Mouse (Mus musculus) left cerebral cortex, adult 8-10 months (tissue): Measurements from ENCODE around the gene Tmem59l. TPM values are rescaled to one million over a fixed set of nuclear protein-coding genes. Genes with fewer than 3 reads are reported as not detected.

Source experiments
- DNase-seq, 2 experiments: peaks; one replicate each; pipeline ENCODE4 v3.0.0; 2022; ENCODE audit warnings: low spot score in 2 of 2
- total RNA-seq, 4 experiments: library from RNA; stranded (reverse); gene quantifications; 2 replicates each; pipeline ENCODE4 v1.2.4; 2022

Gene Tmem59l
- total RNA-seq, 4 experiments from 2014 or later, result 271 to 280 (median 273) TPM

DNA sequence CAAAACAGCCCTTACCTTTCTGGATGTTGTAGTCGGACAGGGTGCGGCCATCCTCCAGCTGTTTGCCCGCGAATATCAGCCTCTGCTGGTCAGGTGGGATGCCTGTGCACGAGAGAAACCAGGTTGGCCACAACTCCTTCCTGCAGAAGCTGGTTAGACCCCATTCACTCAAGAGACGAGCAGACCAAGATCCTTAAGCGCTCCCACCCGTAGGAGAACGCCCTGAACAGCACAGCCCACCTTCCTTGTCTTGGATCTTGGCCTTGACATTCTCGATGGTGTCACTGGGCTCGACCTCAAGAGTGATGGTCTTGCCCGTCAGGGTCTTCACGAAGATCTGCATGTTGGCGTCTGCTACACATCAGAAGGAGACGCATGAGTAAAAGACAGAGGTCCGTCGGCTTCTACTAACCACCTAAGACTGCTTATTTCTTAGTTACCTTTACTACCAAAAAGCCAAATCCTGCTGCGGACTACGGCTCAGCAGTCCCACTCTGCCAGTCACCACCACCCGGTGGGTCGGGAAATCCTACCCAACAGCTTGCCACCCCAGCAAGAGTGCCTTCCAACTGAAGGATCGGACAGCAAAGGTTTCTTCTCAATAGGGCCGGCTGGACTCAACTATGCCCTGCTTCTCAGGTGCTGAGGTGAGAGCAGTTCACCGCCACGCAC is 22.3 kb upstream of the Tmem59l start:
- DNase-seq, result no peak

DNA sequence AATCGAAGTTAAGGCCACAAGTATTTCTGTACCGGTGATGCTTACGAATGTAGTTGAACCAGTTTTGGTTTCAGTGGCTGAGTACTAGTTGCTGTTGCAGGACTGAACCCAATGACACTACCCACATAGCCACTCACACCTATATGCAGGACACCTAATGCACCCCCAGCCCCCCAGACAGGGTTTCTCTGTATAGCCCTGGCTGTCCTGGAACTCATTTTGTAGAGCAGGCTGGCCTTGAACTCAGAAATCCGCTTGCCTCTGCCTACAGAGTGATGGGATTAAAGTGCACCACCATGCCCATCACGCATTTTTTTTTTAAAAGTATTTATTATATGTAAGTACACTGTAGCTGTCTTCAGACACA is 19.9 kb upstream of the Tmem59l start:
- DNase-seq, result no peak

DNA sequence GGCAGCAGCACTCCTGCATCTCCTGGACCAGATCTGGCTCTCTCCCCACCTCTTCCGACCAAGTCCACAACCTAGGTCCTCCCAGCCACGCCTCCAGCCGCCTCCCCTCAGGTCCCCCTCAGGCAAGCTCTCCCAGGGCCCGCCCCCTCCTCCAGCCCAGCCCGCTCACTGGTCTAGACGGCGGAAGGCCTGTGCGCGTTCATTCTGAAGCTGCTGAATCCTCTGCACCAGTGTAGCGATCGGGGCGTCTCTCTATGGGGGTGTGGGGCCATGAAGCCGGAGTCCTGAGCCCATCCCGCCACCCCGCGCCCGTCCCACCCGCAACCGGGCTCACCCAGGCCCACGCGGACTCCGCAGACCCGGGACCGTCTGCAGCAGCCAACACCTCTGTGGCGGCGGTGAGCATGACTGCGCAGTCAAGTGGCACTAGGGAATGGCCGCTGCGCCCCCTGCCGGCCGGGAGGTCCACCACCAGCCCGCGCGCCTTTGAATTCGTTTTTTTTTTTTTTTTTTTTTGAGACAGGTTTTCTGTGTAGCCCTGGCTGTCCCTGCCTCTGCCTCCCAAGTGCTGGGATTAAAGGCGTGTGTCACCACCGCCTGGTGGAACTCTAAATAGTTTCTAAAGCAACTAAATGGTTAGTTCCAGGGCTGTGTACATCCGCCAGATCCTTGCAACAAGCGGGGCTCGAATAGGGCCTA is 19.3 kb upstream of the Tmem59l start, which contains the start of gene Rex1bd:
TSS of gene Rex1bd (minus strand) at position 425 of the 699 bp plus-strand sequence.
- peak; percentile 87 to 91 for DNase-seq

DNA sequence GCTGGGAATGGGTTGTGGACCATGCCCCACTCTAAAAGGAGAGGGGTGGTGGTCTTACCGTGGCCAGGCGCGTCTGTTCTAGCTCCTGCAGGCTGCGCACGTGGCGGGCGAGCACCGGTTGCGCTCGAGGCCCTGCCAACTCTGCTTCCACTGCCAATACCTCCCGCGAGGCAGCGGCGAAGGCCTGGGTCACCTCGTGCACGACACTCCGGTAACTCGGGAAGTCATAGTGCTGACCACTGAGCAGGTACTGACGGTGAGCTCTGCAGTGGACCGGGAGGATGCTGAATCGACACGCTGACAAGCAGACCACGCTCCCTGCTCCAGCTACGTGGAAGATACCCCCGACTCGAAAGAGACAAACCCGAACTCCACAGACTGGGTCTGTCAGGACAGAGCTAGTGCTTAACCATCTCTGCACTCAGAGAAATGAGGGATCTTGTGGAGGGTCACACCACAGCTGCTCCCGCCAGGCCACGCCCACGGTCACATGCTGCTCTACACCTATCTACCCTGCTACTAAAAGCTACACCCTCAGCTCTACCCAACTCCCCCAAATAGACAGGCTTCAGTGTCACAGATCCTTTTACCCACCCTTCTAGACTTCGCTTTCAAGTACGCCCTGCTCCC is 18.7 kb upstream of the Tmem59l start:
- DNase-seq, result peak in 1 of 2 experiments; percentile 56

DNA sequence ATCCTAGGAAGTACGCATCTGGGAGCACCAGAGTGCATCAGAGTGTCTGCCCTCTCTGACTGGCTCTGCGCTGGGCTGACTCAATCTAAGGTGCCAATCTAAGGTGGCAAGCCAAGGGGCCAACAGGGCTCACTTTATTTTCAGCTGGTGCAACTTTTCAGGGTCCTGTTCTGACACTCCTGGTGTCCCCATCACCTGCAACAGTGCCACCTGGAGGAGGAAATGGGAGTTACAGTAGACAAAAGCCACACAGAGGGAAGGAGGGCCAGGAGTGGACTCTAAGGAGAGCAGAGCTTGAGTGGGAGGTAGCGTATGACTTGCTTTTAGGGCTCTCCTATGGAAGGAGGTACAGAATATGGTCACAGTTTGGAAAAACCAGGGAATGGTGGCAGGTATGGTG is 17.7 kb upstream of the Tmem59l start:
- peak; percentile 58 to 61 for DNase-seq

DNA sequence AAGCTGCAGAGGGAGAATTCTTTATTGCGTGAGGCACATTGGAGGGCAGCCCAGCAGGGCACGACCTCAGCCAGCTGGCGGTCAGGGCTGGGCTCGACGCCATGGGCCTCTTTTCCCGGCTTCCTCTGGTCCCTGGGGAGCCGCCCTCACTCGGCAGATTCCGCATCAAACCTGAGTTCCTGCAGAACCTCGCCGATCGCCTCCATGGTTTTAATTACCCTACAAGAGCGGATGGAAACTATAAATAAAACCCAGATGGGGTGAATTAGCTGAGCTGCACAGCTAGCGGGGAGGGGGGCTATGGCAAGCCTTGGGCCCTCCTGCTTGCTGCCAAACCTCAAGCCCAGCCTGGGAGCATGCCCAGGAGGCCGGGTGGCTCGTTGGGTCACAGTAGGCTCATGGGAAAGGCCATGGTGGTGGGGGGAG is 17.1 kb upstream of the Tmem59l start:
- DNase-seq, result no peak

DNA sequence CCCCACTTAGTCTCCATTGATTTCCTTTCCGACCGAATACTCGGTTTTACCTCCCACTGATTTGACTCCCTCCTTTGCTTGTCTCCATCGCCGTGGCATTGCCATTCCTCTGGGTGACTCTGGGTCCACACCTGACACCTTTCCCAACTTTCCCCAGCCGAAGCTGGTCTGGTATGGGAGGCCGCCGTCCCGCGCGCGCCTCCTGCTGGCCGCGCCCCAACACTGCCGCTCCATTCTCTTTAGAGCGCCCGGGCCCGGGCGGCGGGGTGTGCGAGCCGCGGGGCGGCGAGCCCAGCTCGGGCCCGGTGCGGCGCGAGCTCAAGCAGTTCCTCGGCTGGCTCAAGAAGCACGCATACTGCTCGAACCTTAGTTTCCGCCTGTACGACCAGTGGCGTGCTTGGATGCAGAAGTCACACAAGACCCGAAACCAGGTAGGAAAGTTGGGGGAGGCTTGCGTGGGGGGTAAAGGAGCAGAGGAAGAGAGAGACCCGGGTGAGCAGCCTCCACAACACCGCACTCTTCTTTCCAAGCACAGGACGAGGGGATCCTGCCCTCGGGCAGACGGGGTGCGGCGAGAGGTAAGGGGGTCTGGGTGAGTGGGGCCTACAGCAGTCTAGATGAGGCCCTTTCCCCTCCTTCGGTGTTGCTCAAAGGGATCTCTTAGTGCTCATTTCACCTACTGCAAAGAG is 16.0 kb upstream of the Tmem59l start:
- no peak for DNase-seq

DNA sequence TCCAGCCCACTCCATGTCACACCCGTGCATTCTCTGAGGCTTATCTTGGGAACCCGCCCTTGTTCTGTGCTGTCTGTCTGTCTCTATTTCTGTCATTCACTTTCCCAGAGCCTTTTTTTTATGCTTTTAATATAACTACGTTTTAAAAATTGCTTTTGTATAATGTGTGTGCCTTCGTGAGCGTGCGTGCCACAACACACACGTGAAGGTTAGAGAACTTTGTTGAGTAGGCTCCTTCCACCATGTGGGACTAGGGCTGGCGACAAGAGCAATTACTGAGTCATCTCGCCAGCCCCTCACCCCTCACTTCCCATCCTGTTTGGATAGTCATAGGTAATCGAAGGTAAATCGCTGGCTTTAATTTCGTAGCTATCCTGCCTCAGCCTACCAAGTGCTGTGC is 15.4 kb upstream of the Tmem59l start:
- no peak for DNase-seq

DNA sequence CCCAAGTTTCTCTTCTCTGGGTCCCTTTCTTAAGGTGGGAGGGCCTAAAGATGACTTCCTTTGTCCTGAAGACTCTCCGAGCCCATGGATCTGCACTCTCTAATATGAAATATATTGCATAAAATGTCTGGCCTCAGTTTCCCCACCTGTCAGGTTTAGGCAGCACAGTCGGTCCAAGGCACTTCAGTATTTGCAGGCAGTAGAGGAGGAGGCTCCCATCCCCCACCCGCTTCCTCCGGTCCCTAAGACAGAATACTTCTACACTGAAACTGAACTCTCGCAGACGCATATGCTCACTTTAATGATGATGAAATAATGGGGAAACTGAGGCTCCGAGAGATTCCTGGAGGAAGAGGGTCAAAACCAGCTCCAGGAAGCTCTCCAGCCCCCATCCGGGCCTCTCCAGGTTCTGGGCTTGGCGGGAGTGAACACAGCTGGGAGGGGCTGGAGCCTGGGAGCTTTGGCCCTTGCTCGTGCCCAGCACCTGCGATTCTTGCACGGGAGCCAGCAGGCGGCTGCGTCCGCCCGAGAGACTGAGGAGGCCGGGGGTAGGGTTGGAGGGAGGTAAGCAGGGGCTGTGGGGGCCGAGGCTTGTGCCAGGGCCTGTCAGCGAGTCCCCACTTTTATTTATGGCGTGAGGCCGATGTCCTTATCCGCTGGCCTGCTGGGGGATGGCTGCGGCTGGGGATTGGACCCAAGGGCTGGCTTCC is 14.8 kb upstream of the Tmem59l start:
- no peak for DNase-seq

DNA sequence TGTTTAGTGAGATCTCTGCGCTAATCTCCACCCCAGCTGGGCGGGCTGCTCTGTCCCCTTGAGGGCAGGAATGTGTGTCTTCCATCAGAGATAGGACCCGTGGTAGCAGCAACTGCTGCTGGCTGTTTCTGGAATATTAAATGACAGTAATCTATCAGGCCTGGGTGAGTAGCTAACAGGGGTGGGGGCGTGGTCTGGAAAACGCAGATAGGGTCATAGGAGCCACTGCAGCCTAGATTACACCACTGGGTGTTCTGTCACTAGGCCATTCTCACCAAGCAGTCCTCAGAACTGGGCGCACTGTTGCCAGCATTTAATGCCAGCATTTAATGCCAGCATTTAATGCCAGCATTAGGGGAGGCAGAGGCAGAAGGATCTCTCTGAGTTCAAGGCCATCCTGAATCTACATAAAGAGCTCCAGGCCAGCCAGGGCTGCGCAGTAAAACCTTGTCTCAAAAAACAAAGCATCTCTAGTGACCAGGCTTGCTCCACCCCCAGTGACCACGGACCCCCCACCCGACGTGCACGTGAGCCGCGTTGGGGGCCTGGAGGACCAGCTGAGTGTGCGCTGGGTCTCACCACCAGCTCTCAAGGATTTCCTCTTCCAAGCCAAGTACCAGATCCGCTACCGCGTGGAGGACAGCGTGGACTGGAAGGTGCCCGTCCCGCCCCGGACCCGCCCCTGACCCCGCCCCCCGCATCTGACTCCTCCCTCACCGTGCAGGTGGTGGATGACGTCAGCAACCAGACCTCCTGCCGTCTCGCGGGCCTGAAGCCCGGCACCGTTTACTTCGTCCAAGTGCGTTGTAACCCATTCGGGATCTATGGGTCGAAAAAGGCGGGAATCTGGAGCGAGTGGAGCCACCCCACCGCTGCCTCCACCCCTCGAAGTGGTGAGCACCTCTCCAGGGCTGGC is 13.5 kb upstream of the Tmem59l start:
- no peak for DNase-seq

DNA sequence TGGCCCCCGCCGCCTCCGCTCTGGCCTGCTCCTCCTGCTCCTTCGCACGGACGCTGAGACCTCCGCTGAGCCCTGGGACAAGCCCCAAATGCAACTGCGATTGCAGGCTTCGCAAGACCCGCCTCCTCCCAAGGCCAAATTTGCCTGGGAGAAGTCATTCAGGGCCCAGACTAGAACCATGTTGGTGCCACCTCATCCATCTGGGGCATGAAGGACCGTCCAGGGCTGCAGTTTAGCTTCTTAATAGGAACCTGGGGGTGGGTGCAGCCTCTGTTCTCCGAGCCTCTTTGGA is 8.6 kb upstream of the Tmem59l start:
- no peak for DNase-seq

DNA sequence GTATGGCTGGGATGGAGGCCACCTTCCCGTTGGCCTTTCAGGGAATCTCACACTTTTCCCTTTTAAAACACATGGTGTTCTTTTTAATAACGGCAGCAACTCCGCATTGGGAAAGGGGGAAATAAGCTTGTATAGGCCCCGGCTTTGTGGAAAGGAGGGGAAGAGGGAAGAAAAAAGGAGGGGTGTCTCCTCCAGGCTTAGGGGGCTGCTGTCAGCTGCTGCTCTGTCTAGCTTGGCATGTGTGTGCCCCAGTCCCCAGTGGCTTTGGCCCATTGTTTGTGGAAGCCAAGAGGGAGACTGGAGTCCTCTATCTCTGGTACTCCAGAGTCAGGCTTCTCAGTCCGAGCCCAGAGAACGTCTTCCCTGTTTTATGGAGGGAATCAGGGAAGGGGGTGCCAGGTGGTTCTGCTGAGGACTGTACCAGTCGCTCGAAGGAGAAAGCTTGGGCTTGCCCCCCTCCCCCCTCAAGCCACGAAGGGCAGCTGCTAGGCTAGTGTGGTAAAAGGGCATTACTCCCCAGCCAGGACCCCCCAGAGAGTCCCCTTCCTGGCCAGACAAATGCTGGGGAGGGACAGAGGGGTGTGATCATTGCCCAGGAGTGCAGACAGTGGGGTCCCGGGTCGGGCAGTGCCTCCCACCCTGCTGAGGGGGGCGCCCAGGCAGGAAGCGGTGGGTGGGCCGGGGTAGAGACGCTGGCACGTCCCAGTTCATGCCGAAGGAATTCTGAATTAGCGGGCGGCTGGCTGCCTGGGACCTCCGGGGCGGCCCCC is 8.0 kb upstream of the Tmem59l start:
- DNase-seq, result no peak

DNA sequence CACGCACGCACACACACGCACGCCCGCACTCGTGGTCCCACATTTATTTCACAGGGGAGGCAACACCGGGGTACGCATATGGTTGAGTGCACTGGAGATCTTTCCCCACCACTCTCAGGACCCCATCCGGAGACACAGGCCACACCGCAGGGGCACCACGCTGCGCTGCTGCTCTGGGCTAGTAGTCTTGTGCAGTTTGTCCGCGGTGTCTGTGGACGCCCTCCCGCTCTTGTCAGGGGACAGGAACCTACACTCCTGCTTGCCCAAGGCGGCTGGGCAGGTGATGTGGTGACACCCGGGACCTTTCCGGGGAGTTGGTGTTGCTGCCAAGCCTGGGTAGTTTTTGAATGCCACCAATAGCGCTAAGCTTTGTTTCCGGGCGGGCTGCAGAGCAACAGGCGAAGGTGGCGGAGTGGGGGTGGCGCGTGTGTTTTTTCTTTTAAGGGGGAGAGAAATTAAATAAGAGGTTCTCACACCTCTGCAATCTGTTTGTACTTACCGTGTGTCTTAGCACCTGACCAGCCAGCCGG is 7.3 kb upstream of the Tmem59l start:
- DNase-seq, result no peak

DNA sequence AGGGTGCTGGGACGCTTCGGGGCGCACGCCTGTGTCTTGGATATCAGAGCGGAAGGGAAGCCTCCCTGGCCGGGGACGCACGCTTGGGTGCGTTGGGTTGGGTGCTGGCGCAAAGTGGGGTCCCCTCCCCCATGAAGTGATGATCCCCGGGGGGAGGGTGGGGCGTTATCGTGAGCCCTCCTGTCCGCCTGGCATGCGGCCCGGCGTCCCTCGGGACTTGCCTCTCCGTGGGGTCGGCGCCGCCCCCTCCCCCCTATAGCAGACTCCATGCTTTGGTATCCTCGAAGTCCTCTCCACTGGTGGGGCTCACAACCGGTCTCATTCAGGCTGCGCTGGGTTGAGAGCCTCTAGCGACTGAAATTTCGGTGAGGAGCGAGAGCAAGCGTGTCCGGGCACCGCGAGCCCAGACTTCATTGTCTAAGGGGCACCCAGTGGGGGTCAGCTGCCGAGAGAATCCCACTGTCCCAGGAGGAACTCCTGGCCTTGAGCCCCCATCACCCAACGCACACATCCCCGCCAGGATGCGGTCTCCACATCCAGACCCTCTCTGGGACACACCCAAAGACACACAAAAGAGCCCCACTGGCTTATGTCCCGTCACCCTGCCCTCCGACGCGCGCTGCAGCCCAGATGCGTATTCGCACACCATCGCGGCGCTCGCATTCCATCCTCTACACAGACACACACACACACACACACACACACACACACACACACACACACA is 6.7 kb upstream of the Tmem59l start:
- no peak for DNase-seq

DNA sequence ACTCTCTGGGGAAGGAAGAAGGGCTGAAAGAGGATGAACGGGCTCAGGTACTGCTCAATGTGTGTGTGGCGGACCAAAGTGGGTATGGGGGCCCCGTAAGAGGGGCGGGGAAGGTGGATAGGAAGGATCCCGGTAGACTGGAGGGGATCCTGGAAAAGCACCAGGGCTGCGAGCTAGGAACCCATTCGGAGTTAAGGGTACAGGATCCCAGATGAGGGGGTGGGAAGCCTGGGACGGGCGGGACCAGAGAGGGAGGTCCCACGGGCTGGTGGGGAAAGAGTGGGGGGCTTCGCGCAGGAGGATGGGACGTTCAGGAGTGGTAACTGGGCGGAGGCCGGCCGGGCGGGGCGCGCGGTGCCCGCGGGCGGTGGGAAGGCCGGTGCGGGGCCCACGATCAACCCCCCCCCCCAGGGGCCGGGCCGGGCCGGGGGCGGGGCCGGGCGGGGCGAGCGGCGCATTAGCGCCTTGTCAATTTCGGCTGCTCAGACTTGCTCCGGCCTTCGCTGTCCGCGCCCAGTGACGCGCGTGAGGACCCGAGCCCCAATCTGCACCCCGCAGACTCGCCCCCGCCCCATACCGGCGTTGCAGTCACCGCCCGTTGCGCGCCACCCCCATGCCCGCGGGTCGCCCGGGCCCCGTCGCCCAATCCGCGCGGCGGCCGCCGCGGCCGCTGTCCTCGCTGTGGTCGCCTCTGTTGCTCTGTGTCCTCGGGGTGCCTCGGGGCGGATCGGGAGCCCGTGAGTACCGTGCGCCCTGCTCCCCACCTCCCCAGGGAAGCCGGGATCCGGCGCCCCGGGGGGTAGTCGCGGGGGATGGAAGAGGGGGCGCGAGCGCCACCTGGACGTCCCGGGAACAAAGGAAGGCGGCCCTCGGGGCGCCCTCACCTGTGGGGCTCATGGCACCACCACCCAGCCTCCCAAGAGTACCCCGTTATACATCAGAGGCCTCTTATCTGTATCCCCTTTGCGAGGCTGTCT is 5.8 kb upstream of the Tmem59l start, which contains the start of gene Crlf1:
TSS of gene Crlf1 (plus strand) at position 495 of the 977 bp plus-strand sequence.
- DNase-seq, result no peak

DNA sequence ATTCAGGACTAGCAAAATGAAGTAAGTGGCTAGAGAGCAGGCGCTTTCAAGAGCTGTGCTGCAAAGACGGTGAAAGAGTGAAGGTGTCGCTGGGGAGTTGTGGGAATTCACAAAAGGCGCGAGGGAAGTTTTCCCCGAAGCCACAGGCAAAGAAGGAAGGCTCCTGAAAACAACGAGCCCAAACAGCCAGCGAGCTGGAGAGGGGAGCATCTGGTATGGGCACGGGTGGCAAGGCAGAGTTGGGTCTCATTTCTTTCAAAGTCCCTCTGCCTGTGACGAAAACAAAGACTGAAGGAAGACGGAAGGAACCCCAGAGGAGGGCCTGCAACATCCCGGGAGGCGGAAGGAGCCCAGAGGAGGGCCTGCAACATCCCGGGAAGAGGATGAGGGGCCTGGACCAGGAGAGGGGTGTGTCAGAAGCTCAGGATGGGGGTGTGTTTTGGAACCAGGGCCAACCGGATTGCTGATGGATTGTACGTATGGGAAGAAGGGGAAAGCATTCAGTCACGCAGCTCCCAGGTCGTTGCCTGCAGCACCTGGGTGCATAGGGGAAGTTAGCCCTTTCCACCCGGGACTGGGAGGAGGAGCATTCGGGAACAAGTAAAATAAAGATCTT is 3.8 kb upstream of the Tmem59l start:
- DNase-seq, result no peak
